Mouse (Mus musculus) adrenal gland (tissue): ENCODE results near the gene Tsnaxip1.

Experiments
- intact Hi-C: fragments of 180-260 bp; cut with DNase I; formaldehyde crosslinking; loops from one replicate; pipeline ENCODE4 v1.15.1; 2025

The Tsnaxip1 gene

DNA sequence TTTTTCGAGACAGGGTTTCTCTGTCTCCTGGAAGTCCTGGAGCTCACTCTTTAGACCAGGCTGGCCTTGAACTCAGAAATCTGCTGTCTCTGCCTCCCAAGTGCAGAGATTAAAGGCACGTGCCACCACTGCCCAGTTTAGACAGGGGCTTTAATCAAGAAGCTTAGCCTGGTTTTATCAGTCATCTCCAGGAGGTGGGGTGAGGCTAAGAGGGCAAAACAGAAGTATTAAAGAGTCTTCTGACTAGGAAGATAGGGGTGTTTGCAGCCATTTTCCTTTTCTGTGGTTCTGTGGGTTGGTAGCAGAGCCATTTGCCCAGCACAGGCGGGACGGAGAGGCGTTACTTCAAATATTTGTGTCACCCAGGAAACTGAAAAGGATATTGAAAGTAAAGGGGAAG, 31.8 kb downstream of the Tsnaxip1 start:
- intact Hi-C loops: no loop called here

DNA sequence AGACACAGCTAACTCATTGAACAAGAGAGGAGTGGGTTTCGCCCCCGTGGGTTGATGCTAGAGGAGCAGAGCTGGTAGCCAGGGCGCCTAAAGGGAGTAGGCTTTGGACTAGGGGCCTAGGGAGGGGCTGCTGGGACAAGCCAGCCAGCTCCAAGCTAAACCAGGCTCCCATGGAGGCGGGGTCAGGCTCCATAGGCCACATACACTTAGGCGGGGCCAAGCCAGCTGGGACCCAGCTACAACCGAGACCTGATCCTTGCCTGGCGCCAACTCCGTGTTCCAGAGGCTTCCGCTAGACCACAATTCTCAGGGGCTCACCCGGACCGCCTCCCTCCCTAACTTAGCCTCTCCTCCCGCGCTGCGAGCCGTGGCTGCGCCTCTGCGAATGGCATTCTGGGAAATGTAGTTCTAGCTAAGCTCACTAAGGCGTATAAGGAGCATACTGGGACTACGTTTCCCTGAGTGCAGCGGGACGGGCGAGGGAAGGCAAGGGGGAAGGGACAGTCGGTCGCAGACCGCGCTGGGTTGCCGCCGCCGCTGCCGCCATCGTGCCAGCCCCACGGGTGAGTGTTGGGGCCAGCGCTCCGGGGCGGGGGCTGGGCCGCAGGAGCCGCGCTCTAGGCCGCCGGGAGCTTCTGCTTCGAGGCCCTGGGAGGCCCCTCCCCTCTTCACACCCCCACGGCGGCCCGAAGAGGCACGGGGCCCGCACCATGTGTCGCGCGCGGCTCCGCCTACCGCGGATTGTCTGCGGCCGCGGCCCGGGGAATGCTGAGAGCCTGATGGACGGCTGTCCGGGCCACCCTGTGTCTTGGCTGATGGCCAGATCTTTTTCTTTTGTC, 32.8 kb downstream of the Tsnaxip1 start, which contains the start of gene Nutf2:
Nutf2 (plus strand) TSS at position 438 of the 839 bp plus-strand sequence.
- intact Hi-C loops: loop anchor here (5.0 kb wide), 1 partner anchor 37 kb away; no protein-coding TSS in a partner anchor

DNA sequence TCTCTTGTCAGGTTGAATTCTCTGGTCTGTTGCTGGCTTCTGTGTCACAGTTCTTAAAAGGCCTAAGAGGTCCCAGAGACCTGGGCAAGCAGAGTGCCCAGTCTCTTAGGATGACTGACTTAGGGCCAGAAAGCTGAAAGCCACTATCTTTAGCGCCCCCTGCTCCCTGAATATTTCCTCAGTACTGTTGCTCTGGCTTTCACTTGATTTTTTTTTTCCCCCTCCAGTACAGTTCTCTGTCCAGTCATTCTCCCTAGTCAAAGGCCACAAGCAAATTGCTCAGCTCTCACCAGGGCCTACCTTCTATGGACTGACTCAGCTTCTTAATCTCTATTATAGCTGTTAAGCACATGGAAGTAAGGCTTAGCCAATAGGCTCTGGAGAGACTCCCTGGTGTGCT, 34.4 kb downstream of the Tsnaxip1 start:
- intact Hi-C loops: loop anchor here (5.0 kb wide), 1 partner anchor 35 kb away; no protein-coding TSS in a partner anchor

DNA sequence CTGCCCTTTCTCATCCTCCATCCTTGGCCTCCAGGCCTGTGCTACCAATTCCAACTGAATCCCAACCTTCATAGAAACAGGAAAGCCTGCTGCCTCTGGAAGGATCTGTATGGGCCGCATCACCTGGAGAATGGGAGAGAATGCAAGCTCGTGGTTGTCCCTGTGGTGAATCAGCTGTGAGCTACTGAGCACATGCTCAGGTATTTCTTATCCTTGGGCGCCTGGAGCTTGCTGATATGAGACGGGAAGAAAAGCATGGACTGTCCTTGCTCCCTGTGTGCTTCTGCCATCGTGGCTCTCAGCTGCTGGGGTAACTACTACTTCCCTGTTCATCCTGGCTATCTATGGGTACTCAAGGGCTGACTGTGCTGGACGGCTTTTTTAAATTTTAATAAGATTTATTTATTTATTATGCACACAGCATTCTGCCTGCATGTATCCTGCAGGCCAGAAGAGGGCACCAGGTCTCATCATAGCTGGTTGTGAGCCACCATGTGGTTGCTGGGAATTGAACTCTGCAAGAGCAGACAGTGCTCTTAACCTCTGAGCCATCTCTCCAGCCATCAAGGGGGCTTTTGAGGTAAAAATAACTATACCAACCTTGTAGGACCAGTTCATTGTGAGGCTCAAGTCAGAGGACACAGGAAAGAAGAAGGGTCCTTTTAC, 39.0 kb downstream of the Tsnaxip1 start:
- intact Hi-C loops: no loop called here

DNA sequence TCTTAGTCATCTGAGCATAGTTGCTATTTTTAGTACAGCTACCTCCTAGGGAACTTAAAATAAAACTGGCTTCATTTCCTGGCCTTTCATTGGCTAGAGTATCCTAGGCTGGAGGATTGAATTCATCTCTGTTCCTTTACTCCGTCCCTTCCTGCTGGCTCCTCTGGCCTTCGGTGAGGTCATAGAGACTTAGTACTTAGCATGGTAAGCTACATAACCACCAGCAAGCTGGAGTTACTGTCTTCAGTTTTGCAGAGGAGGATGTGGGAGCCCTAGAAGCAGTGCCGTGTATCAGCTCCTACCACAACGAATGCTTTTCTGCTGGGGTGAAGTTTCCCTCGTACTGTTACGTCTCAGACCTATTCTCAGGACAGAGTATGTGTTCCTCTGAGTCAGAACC, 46.8 kb downstream of the Tsnaxip1 start:
- intact Hi-C loops: no loop called here

DNA sequence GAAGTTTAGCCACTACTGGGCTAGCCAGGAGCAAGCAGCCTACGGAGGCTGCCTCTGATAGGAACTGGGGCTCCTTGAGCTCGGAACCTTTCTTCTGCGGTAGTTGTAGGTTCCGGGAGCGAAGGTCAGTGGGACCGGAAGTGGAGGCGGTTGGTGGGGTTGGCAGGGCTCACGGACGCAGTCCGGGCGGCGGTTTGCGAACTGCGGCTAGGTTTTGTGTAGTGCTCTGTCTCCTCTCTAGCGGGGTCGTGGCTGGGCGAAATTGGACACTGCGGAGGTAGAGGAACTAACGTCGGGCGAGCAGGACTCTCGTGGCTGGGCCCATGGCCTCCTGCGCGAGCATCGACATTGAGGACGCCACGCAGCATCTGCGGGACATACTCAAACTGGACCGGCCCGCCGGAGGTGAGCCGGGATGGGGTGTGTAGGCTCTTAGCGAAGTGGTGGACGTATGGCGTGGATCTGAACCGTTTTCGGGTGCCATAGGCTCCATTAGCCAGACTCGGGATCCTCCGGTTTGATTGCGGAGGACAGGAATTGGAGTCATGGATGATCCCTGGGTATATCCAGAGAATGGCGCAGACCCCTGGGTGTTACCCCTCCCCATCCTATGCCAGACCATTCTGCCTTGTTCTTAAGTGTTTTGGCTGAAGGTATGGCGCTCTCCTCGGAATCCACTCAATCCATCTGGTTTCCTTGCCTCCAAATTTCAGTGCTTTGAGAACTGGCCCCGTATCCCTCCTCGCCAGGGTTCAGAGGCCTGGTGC, 53.4 kb downstream of the Tsnaxip1 start, which contains the start of gene Edc4:
Edc4 (plus strand) TSS at position 128 of the 767 bp plus-strand sequence.
- intact Hi-C loops: no loop called here

DNA sequence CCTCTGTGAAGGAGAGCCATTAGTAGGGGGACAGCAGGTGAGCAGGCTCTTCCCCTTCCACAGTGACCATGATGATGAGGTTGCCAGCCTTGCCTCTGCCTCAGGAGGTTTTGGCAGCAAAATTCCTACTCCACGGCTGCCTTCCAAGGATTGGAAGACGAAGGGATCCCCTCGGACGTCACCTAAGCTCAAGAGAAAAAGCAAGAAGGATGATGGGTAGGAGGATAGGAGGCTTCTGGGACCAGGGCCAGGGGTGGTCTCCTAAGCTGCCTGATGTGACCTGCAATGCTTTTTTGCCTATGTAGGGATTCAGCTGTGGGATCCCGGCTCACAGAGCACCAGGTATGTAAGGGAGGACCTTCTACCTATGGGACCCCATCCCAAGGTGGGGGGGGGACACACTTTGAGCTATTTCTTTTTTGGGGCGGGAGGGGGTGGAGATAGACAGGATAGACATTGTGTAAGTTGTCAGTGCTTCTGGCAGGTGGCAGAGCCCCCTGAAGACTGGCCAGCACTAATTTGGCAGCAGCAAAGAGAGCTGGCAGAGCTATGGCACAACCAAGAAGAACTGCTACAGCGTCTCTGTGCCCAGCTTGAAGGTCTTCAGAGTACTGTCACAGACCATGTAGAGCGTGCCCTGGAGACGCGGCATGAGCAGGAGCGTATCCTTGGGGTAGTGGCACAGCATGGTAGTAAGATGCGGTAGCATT, 62.4 kb downstream of the Tsnaxip1 start:
- intact Hi-C loops: no loop called here

DNA sequence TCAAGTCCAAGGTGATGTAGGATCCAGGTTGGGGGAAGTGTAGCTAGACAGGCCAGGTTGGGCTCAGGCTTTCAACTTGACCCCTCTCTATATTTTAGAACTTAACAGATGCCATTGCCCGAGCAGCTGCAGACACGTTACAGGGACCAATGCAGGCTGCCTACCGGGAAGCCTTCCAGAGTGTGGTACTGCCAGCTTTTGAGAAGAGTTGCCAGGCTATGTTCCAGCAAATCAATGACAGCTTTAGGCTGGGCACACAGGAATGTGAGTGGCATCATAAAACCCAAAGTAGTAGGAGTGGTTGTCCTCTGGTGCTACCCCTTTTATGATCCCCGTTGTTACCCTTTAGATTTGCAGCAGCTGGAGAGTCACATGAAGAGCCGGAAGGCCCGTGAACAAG, 63.3 kb downstream of the Tsnaxip1 start:
- intact Hi-C loops: no loop called here

DNA sequence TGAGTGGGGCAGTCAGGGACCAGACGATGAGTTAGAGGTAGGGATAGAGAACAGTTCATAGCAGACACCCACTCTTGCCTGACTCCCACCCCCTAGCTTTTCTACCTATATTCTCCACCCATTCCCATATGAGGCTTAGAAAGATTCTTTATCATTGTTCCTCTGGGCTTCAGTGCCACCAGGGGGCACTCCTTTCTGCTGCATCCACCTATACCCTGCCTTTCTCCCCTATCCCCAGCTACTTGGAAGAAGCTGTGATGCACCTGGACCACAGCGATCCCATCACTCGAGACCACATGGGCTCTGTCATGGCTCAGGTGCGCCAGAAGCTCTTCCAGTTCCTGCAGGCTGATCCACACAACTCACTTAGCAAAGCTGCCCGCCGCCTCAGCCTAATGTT, 64.9 kb downstream of the Tsnaxip1 start:
- intact Hi-C loops: loop anchor here (2.0 kb wide), 1 partner anchor 38 kb away; no protein-coding TSS in a partner anchor

DNA sequence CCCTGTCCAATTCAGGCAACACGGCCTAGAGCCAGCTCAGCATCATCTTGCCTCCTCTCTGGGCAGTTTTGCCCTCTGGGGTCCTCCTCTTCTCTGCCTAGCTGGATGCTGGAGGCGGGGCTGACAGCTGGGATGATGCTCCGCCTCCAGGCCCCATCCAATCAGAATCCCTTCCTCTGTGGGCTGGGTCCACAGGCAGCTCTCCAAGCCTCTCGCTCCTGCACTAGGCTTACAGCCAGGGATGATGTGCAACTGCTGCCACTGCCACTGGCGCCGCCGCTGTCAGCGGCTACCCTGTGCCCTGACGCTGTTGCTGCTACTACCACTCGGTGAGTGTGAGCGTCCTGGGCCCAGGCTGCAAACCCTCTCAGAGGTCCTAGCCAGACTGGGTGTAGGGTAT, 65.8 kb downstream of the Tsnaxip1 start, which contains the start of gene Nrn1l:
Nrn1l (plus strand) TSS at position 229 of the 400 bp plus-strand sequence.
- intact Hi-C loops: loop anchor here (2.0 kb wide), 1 partner anchor 37 kb away; no protein-coding TSS in a partner anchor
